Mouse (Mus musculus): ENCODE data around the gene St8sia1. TPM values are rescaled to one million over a fixed set of nuclear protein-coding genes. Genes with fewer than 3 reads are reported as not detected.
A peak's percentile ranks its signal among the peaks of the same experiment; 100 is the strongest.

The St8sia1 gene
- polyA plus RNA-seq, 1 experiment from 2014 or later, result 0.23 TPM

DNA sequence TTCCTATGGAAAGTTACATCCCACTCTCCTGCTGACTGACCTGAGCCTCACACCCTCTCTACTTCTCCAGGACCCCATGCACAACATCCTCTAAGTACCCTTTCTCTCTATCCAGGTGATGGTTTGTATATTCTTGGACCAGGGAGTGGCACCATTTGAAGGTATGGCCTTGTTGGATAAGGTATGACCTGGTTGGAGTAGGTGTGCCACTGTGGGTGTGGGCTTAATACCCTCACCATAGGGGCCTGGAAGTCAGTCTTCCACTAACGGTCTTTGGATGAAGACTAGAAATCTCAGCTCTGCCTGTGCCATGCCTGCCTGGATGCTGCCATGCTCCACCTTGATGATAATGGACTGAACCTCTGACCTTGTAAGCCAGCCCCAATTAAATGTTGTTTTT is 125.8 kb downstream of the St8sia1 start:
- ATAC-seq (ENCODE audit: low FRiP score, low TSS enrichment) (no peak), DNase-seq (ENCODE audit: low spot score) (no peak)
- Histone ChIP-seq H3K4me3 (ENCODE audit: low read depth, low read length) (no peak overlapping the region), H3K9me3 (ENCODE audit: control insufficient read depth, low read length) (no peaks in the 10 kb centered on the region), H3K4me2 (replicated peaks; ENCODE audit: low read depth) (no peak overlapping the region), H3K4me1 (replicated peaks; ENCODE audit: control insufficient read depth, insufficient read depth) (no peaks in the 10 kb centered on the region), H3K27me3 (ENCODE audit: control insufficient read depth, insufficient read depth, low read length) (no peaks in the 10 kb centered on the region), H3K9ac (ENCODE audit: low read length) (no peak overlapping the region), H3K27ac (replicated peaks) (no peak overlapping the region), H3K36me3 (ENCODE audit: control insufficient read depth, insufficient read depth, low read length) (no peaks in the 10 kb centered on the region)
- no peak for TF ChIP-seq EP300 (optimal IDR thresholded peaks at IDR 0.05)
- TF ChIP-seq CTCF (IDR thresholded peaks at IDR 0.05; ENCODE audit: low read depth), result no peak
- WGBS, result 88% methylated on average over 1 of the region's 1 CpGs

DNA sequence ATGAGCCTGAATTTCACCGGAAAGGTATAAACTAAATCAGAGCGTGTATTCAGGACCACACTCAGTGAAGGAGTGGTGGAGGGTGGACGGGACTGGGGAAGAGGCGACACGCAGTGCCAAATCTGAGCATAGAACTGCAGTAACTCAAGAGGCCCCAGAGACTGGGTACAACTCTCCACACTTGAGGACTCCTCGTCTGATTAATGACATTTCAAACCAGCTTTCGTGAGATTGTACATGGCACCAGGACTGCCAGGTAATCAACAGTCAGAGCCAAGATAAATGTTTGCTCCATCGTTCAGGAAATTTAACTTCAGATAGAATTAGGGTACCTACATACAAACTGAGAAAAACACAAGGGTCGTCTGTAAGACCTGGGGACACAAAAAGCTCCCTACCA is 126.9 kb downstream of the St8sia1 start:
- no peak for TF ChIP-seq CTCF (IDR thresholded peaks at IDR 0.05; ENCODE audit: low read depth)
- no peak for TF ChIP-seq EP300 (optimal IDR thresholded peaks at IDR 0.05)
- H3K27me3 ChIP-seq (ENCODE audit: control insufficient read depth, insufficient read depth, low read length), result no peaks in the 10 kb centered on the region
- ATAC-seq (ENCODE audit: low FRiP score, low TSS enrichment), result no peak
- H3K4me1 ChIP-seq (replicated peaks; ENCODE audit: control insufficient read depth, insufficient read depth), result no peaks in the 10 kb centered on the region
- no peak overlapping the region for H3K4me2 ChIP-seq (replicated peaks; ENCODE audit: low read depth)
- no peak overlapping the region for H3K4me3 ChIP-seq (ENCODE audit: low read depth, low read length)
- 70% methylated on average over 9 of the region's 9 CpGs for WGBS
- H3K9me3 ChIP-seq (ENCODE audit: control insufficient read depth, low read length), result no peaks in the 10 kb centered on the region
- H3K36me3 ChIP-seq (ENCODE audit: control insufficient read depth, insufficient read depth, low read length), result no peaks in the 10 kb centered on the region
- H3K27ac ChIP-seq (replicated peaks), result no peak overlapping the region
- no peak for DNase-seq (ENCODE audit: low spot score)
- no peak overlapping the region for H3K9ac ChIP-seq (ENCODE audit: low read length)

DNA sequence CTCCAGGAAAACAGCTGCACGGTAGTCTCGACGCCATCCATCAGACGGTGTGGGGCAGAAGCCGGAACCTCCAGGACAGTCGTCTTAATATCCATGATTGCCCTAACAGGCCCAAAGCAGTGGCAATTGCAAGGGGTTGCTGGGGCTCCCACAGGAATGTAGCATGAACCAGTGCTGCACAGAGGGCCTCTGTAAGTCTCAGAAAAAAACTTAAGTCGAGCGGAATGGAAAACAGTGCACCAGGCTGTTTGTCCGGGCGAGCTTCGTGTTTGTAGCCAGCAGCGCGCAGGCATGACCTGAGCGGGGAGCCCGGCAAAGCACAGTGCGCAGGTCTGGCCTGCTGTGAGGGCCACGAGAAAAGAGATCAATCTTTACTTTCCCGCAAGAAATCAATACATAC is 128.5 kb downstream of the St8sia1 start:
- H3K9me3 ChIP-seq (ENCODE audit: control insufficient read depth, low read length), result no peaks in the 10 kb centered on the region
- 47% methylated on average over 18 of the region's 18 CpGs for WGBS
- DNase-seq (ENCODE audit: low spot score) (no peak), ATAC-seq (ENCODE audit: low FRiP score, low TSS enrichment) (no peak)
- H3K4me1 ChIP-seq (replicated peaks; ENCODE audit: control insufficient read depth, insufficient read depth), result no peaks in the 10 kb centered on the region
- H3K36me3 ChIP-seq (ENCODE audit: control insufficient read depth, insufficient read depth, low read length), result no peaks in the 10 kb centered on the region
- no peak overlapping the region for H3K9ac ChIP-seq (ENCODE audit: low read length)
- no peak overlapping the region for H3K4me2 ChIP-seq (replicated peaks; ENCODE audit: low read depth)
- no peak overlapping the region for H3K27ac ChIP-seq (replicated peaks)
- H3K27me3 ChIP-seq (ENCODE audit: control insufficient read depth, insufficient read depth, low read length), result no peaks in the 10 kb centered on the region
- H3K4me3 ChIP-seq (ENCODE audit: low read depth, low read length), result no peak overlapping the region
- TF ChIP-seq CTCF (IDR thresholded peaks at IDR 0.05; ENCODE audit: low read depth) (no peak), EP300 (optimal IDR thresholded peaks at IDR 0.05) (no peak)

DNA sequence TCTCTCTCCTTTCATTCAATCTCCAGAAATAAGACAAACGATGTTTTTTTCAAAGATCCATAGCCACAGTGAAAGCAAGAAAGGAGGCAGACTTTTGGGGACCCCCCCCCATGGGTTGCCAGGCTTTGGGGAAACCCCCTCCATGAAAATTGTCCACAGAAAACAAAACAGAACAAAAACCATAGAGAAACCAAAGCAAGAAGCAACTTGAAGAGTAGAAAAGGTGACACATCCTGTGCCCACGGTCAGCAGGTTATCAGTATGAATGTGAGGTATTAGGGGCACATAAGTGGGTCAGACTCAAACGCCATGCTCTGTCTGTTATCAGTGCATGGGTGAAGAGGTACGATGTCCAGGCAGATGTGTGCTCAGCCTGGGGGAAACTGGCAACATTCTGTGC is 129.3 kb downstream of the St8sia1 start:
- Histone ChIP-seq H3K4me3 (ENCODE audit: low read depth, low read length) (no peak overlapping the region), H3K4me2 (replicated peaks; ENCODE audit: low read depth) (no peak overlapping the region), H3K36me3 (ENCODE audit: control insufficient read depth, insufficient read depth, low read length) (no peaks in the 10 kb centered on the region), H3K27ac (replicated peaks) (no peak overlapping the region), H3K27me3 (ENCODE audit: control insufficient read depth, insufficient read depth, low read length) (no peaks in the 10 kb centered on the region), H3K4me1 (replicated peaks; ENCODE audit: control insufficient read depth, insufficient read depth) (no peaks in the 10 kb centered on the region), H3K9ac (ENCODE audit: low read length) (no peak overlapping the region), H3K9me3 (ENCODE audit: control insufficient read depth, low read length) (no peaks in the 10 kb centered on the region)
- DNase-seq (ENCODE audit: low spot score) (no peak), ATAC-seq (ENCODE audit: low FRiP score, low TSS enrichment) (no peak)
- 62% methylated on average over 4 of the region's 4 CpGs for WGBS
- TF ChIP-seq EP300 (optimal IDR thresholded peaks at IDR 0.05) (no peak), CTCF (IDR thresholded peaks at IDR 0.05; ENCODE audit: low read depth) (no peak)

DNA sequence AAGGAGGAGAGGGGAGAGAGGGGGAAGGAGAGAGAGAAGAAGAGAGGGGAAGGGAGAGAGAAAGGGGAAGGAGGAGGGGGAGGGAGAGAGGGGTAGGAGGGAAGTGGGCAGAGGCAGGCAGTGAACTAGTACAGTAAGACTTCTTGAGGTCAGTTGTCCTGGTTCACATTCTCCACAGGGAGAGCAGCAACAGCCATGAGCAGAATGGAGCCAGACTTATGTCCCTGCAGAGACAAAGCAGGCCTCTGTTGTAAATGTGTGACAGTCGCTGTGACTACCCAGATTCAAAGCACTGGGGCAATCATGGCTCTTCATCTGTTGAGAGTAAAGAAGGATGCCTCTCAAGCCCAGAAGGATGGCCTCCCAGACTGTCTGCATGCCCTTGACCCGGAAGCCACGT is 132.5 kb downstream of the St8sia1 start:
- Histone ChIP-seq H3K4me2 (replicated peaks; ENCODE audit: low read depth) (no peak overlapping the region), H3K4me1 (replicated peaks; ENCODE audit: control insufficient read depth, insufficient read depth) (no peaks in the 10 kb centered on the region), H3K4me3 (ENCODE audit: low read depth, low read length) (no peak overlapping the region), H3K9me3 (ENCODE audit: control insufficient read depth, low read length) (no peaks in the 10 kb centered on the region), H3K27me3 (ENCODE audit: control insufficient read depth, insufficient read depth, low read length) (no peaks in the 10 kb centered on the region), H3K9ac (ENCODE audit: low read length) (no peak overlapping the region), H3K27ac (replicated peaks) (no peak overlapping the region), H3K36me3 (ENCODE audit: control insufficient read depth, insufficient read depth, low read length) (no peaks in the 10 kb centered on the region)
- 67% methylated on average over 3 of the region's 3 CpGs for whole genome bisulfite sequencing
- DNase-seq (ENCODE audit: low spot score), result no peak
- ATAC-seq (ENCODE audit: low FRiP score, low TSS enrichment), result no peak
- no peak for TF ChIP-seq EP300 (optimal IDR thresholded peaks at IDR 0.05)
- no peak for TF ChIP-seq CTCF (IDR thresholded peaks at IDR 0.05; ENCODE audit: low read depth)

DNA sequence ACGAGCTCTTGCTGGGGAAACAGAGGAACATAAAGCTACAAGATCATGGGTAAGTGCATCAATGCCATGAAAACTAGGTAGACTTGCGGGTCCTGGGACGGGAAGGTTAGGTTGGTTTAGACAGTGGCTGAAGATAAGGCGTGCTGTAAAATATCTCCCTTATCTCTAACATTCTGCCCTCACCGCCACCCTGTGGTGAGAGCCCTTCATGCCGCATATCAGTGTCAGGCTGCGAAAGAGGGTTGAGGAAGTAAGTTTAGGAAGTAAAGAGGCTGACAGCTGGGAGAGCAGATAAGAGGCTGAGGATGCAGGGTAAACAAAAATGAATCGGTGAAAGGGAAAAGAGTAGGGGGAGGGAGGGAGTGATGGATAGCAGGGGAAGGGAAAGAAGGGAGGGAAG is 133.0 kb downstream of the St8sia1 start:
- H3K4me1 ChIP-seq (replicated peaks; ENCODE audit: control insufficient read depth, insufficient read depth), result no peaks in the 10 kb centered on the region
- no peak overlapping the region for H3K27ac ChIP-seq (replicated peaks)
- no peak overlapping the region for H3K9ac ChIP-seq (ENCODE audit: low read length)
- H3K36me3 ChIP-seq (ENCODE audit: control insufficient read depth, insufficient read depth, low read length), result no peaks in the 10 kb centered on the region
- no peak overlapping the region for H3K4me2 ChIP-seq (replicated peaks; ENCODE audit: low read depth)
- ATAC-seq (ENCODE audit: low FRiP score, low TSS enrichment), result no peak
- TF ChIP-seq EP300 (optimal IDR thresholded peaks at IDR 0.05) (no peak), CTCF (IDR thresholded peaks at IDR 0.05; ENCODE audit: low read depth) (peak; percentile 46)
- no peak overlapping the region for H3K4me3 ChIP-seq (ENCODE audit: low read depth, low read length)
- DNase-seq (ENCODE audit: low spot score), result no peak
- 16% methylated on average over 8 of the region's 8 CpGs for WGBS
- no peaks in the 10 kb centered on the region for H3K9me3 ChIP-seq (ENCODE audit: control insufficient read depth, low read length)
- no peaks in the 10 kb centered on the region for H3K27me3 ChIP-seq (ENCODE audit: control insufficient read depth, insufficient read depth, low read length)

All from stomach, postnatal 0 days (tissue).